Mouse (Mus musculus): Measurements from ENCODE around the gene Pdxp.

- TF ChIP-seq CTCF (IDR thresholded peaks at IDR 0.05; ENCODE audit: extremely low read depth, insufficient read depth, low read length) = no peak
- no peak for TF ChIP-seq POLR2A (IDR thresholded peaks at IDR 0.05; ENCODE audit: extremely low read depth, insufficient read depth, low read length)
Measured at GRCm38 (mm10) chr15:78896149-78896548, 17.6 kb upstream of the Pdxp start.

Data from cortical plate, adult 2 months (tissue).